Mouse (Mus musculus) brain, embryonic 14.5 days (tissue): Measurements from ENCODE around the gene Slc45a1.

Experiments used
- CTCF ChIP-seq: fragments of 200-500 bp; IDR thresholded peaks from 2 replicates; pipeline ENCODE4 v1.5.1; 2012; ENCODE audit warnings: inconsistent platforms, mild to moderate bottlenecking, moderate library complexity, borderline replicate concordance; ENCODE audit not compliant: insufficient read depth, insufficient read length; ENCODE audit errors: extremely low read depth
- POLR2A ChIP-seq: fragments of 200-500 bp; IDR thresholded peaks from 2 replicates; pipeline ENCODE4 v1.6.1; 2012; ENCODE audit warnings: mild to moderate bottlenecking, inconsistent platforms, borderline replicate concordance; ENCODE audit not compliant: poor library complexity, insufficient read depth, insufficient read length, severe bottlenecking; ENCODE audit errors: extremely low read depth

GRCm38 (mm10) chr4:150676029-150676428 is 24.1 kb upstream of the Slc45a1 start:
- TF ChIP-seq CTCF (no peak), POLR2A (no peak)
